Mouse (Mus musculus): ENCODE measurements at regions not wholly inside any gene's neighbourhood (a gene's known extent, or its start where the extent isn't known, plus 50 kb on each side); places are given as distances from the start of the nearest gene placed in this dataset.
"Not testable (repeated sequence)": the region's sequence is repeated elsewhere in the genome, so short reads cannot be mapped to it uniquely, and the experiment has no call there.

DNA sequence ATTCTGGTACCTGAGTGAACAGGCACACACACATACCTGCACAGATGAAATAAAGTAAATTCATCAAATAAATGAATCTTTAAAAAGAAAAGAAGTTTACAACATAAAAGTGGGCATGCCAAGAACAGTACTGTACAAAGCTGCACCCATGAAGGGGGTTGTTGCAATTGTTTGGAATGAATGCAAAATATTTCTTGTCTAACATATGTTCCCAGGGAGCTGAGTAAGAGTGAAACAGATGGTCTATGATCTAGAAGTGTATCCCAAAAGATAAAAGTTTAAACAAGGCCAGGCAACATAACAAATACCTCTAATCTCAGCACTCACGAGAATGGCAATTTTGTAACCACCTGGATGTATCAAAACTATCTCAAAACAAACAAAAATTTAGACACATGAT is 1685.5 kb upstream of the Dsel start:
- no peak for DNase-seq (ENCODE audit: low read depth, low spot score)

DNA sequence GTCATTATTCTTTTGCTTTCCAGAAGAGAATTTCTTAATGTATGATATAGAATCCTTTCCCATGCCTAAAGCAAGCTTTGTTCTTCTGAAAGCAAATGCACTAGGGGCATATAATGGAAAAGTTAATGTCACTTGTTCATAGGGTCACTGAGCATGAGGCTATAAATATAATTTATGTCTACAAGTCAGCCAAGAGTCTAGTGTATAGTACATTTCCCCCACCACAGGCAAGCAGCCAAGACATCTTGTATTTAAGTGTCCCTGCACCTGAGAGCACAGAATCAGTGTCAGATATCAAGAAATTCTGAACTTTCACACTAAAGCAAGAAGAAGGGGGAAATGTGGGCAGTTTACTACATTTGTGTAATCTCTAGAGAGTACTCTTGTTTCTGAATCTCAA is 1675.3 kb upstream of the Dsel start:
- peak; percentile 26 for DNase-seq (ENCODE audit: low read depth, low spot score)

DNA sequence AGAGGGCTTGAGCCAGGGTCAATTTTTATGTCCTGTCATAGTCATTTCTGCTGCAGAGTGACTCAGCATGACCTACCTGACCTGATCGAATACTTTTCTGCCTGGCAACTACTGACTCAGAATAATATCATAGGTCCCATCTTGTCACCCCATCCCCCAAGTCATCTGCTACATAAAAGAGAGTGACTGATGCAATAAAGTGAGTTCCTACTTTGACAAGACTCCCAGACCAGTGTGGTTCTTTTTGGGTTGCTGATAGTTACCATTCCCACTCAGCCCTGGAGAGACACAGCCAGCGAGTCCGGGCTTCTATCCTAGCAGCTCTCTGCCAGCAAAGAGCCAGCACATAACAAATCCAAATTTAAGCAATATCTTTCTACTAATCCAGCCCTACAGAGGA is 1665.8 kb upstream of the Dsel start:
- DNase-seq (ENCODE audit: low read depth, low spot score): no peak

DNA sequence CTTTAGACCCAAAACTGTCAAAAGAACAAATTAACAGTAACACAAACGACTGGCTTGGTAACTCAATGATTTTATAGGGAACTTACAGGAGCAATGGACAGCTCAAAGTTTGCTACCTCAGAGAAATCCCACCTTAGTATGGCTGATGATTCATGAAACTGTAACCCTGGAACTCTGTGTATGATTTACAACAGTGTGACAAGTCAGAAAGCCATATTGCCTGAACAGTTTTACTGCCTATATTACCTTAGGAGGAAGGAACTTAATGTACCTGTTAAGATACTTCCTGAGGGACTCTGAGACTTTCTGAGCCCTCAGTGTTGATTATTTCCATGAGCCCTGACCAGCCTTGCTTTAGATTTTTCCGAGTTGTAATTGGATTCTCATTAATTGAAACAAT is 1631.3 kb upstream of the Dsel start:
- DNase-seq (ENCODE audit: low read depth, low spot score): no peak

DNA sequence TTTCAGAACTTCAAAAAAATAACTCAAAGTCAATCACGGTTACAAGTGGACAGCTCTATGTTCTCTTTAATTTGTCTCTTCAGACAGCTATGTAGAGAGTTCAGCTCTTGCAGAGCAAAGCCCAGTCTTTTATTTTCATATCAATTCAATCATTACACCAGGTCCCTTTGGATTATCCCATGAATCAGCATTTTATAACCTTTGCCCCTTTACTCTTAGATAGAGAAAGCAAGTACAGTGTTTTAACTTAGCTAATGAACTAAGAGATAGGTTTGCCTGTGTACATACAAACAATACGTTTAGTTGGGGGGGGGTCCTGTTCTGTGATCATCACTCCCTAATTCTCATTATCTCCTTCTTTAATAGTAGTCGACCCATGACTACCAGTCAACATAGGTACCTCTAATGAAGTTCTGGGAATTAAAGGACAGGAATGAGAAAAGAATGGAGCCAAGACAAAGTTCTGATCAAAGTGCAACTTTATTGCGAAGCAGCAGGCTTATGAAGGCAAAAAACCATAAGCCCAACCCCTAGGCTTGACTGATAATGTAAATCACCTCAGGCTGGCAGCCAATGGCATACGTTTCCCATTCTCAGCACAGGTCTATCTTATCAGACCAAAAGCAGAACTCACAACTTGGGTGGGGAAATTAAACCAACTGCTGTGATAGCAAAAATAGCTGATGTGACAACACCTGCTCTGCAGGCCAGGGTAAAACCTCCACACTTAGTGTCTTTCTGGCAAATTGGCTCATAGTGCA is 1625.7 kb upstream of the Dsel start:
- DNase-seq (ENCODE audit: low read depth, low spot score): no peak

DNA sequence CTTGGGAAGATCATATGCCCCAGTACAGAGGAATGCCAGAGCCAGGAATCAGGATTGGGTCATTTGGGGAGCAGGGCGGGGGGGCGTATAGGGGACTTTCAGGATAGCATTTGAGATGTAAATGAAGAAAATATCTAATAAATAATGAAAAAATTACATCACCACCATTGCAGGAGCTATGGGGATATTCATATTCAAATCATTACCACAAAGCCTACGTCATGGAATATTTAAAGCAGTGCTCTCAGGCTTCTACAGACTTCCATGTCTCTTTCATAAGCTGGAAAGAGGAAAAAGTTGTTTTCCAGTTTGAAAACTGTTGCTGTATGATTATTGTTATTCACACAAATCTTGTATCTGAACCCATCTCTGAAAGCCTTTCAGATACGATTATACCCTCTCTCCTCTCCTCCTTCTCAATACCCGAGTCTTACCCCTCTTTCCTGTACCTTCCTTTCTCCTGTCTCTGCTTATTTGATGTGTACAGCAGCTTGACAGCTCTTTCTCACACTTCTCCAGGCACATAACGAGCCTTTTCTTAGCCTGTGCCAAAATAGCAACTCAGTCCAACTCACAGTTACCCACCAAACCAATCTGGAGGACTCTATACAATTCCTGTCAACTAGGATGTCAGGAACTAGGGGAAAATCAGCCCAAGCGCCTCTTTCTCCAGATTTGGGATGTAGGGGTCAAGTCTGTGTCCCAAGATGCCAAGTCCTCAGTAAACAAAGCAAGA is 1592.0 kb upstream of the Dsel start:
- no peak for DNase-seq (ENCODE audit: low read depth, low spot score)

- DNase-seq (ENCODE audit: low read depth, low spot score): no peak
These were observed 1569.0 kb upstream of the Dsel start for GRCm38 (mm10) chr1:113433701-113434100.

DNA sequence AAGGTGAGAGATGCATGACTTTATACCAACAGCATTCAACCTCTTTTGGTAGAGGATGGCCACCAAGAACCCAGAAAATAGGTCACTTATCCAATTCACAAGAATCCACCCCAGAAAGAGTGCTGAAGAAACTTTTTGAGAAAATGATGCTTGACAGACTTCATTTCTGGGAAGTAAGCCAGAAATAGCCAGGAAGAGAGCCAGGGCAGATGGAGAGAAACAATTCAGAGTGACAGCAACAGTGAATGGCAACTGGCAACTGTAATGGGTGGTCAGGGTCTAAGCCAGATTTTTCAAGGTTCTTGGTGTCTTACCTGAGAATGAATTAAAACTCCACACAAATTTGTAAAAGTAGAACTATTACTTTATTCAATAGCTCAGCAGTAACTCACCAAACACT is 1566.5 kb upstream of the Dsel start:
- DNase-seq (ENCODE audit: low read depth, low spot score): no peak

DNA sequence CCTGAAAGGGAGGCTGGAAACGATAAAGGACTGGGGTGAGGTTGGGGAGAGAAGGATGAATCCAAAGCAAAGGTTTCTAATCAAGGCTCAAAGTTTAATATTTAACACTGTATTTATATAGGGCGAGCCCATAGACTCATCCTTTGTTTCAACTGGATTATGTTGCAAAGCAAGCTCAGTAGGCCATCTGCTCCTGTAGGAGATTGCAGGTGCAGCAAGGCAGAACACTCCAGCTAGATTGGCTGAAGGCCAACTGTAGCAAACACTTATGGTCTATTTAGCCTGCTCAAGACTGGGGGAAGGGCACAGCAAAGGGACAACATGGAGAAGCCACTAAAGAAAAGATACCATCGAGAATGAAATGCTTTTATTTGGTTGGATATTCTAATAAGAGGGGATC is 1548.1 kb upstream of the Dsel start:
- no peak for DNase-seq (ENCODE audit: low read depth, low spot score)

- DNase-seq (ENCODE audit: low read depth, low spot score): no peak
These were observed 1530.6 kb upstream of the Dsel start for GRCm38 (mm10) chr1:113395267-113395824.

DNA sequence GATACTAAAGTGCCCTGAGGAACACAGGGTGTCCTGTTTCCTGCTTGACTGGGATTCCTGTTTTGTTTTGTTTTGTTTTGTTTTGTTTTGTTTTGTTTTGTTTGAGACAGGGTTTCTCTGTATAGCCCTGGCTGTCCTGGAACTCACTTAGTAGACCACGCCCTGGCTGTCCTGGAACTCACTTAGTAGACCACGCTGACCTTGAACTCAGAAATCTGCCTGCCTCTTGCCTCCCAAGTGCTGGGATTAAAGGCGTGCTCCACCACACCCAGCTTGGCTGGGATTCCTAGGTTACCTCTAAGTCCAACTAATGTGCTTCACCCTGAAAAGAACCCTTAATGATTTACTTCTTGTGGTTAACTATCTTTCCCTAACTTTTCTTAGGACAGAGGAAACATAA is 1529.6 kb upstream of the Dsel start:
- DNase-seq (ENCODE audit: low read depth, low spot score): not testable (repeated sequence)

GRCm38 (mm10) chr1:113392962-113393361 is 1528.2 kb upstream of the Dsel start:
- DNase-seq (ENCODE audit: low read depth, low spot score): no peak

- DNase-seq (ENCODE audit: low read depth, low spot score): no peak
These were observed 1525.2 kb upstream of the Dsel start for GRCm38 (mm10) chr1:113389920-113390319.

DNA sequence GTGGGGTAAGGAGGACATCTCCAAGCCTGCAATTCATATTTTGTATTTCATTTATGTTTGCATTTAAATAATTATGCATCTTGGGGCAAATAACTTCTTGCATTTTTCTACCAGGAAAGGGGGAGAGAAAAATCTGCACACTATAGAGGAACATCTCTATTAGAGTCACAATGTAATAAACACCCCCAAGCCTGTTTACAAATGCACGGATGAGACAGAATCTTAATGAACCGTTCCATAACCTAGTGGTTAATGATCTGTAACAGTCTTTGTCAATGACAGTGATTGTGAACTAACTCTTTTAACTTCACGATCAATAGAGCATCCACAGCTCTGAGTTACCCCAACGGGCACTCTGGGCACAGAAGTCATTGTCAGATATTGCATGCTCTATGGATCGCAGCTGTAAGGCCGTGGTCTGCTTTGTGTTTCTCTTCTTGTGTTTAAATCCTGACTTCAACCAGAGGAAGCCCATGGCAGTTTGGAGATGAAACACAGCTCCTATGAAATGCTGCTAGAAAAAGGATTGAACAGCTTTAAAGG is 1520.2 kb upstream of the Dsel start:
- peak; percentile 2 for DNase-seq (ENCODE audit: low read depth, low spot score)

DNA sequence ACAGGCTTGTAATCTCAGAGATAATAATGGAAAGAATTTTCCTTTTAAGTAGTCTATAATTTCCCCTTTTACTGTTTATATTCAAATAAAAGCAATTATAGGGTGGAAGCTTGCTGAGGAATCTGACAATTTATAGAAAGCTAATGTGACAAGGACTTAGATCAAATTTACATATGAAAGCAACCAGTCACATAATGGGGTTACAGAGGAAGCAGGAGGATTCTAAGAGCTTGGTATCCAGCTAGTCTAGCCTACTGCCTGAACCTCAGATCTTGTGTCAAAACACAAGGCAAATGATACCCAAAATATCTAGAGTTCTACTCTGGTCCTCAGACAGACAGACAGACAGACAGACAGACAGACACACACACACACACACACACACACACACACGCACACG is 1519.0 kb upstream of the Dsel start:
- no peak for DNase-seq (ENCODE audit: low read depth, low spot score)

DNA sequence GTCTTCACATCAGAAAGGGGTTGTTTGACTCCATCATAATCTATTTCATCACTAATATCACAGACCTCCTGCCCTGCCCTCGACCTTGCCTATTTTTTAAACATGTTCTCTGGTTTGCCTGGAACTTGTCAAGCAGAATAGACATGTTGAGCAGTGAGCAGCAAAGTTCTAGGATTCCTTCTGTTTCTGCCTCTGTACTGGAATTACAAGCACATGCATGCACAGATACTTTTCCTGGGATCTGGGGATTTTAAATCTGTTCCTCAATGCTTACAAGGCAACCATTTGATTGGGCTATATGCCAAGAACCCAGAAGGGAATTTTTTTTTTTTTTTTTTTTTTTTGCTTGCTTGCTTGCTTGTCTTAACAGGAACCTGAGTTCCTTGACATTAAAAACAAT is 1508.0 kb upstream of the Dsel start:
- no peak for DNase-seq (ENCODE audit: low read depth, low spot score)

DNA sequence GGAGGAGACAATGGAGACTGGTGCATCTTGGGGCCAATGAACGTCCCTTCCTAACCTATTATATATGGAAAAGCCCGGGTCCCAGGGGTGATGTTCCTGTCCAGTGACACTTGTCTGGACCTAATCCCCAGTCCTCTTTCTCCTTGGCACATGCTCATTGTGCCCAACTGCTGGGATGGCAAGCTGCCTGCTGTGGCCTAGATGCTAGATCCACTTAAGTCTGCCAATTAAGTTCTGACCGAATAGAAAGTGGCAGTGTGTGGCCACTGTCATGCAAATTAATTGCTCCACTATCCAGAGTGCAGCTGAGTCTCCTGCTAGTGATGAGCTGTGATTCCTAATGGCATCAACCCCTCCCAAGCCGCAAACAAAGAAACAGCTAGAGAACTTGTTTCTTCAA is 1493.5 kb upstream of the Dsel start:
- DNase-seq (ENCODE audit: low read depth, low spot score): no peak

DNA sequence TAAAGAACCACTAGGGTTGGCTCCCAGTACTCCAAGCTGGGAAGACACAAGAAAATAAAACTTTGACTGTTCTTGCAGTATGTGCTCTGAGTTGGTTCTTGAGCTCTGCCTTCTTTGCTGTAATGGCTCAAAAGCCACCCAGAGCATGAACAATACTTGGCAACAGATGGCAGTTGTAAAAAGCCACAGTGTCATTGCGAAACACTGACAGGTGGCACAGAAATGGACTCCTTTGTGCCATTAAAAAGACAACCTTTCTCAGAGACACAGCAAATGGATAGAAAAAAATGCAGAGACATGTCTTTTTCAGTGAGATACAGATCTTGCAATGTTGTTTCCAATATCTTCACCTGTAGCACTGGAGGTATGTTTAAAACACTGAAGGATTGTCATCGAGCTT is 1443.3 kb upstream of the Dsel start:
- DNase-seq (ENCODE audit: low read depth, low spot score): no peak

DNA sequence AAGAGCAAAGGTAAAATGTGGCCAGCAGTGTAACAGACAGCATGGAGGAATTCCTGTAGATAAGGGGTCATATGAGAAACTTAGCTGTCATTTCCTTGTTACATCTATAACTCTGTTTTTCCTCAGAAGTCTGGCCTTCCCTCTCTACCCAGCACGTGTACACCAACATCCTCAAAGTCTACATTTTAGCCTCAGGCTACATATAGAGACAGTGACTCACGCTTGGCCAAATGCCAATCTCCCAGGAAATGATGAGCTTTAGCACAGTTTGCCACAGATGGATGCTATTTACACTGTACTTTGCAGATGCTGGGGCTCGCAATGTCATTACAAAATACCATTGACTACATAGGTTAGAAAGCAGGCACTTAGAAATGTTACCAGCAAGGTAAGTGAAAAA is 1433.1 kb upstream of the Dsel start:
- no peak for DNase-seq (ENCODE audit: low read depth, low spot score)

DNA sequence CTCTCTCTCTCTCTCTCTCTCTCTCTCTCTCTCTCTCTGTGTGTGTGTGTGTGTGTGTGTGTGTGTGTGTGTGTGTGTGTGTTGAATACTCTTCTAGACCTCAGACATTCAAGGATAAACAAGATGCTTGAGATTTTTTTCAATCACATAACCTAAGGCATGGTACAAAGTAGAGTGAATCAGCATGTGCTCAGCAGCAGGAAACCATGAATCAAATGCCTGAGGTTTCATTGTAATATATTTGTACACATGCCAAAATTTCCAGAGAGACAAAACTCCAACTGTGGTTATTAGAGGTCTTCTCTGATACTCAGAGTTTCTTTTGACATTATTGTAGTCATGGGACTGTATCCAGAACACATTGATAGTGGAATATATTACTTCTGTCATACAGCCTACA is 1423.5 kb upstream of the Dsel start:
- DNase-seq (ENCODE audit: low read depth, low spot score): no peak

DNA sequence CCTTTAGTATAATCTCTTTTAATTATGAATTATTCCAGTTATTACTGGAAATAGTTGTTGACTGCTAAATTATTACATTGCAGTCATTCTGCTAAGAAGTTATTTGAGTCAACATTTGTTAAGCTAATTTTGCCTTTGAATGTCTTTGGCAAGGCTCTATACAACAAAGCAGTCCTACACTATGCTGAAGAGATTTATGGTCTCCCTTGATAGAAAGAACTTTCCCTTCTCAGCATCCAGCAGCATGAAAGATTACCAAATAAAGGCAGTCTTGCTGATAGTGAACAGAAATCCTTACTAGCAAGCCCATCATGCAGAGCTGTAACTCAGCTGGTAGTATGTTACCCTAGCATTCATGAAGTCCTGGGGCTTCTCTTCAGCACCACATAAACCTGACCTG is 1419.4 kb upstream of the Dsel start:
- DNase-seq (ENCODE audit: low read depth, low spot score): peak; percentile 3

GRCm38 (mm10) chr1:113259421-113259820 is 1394.7 kb upstream of the Dsel start:
- no peak for DNase-seq (ENCODE audit: low read depth, low spot score)

DNA sequence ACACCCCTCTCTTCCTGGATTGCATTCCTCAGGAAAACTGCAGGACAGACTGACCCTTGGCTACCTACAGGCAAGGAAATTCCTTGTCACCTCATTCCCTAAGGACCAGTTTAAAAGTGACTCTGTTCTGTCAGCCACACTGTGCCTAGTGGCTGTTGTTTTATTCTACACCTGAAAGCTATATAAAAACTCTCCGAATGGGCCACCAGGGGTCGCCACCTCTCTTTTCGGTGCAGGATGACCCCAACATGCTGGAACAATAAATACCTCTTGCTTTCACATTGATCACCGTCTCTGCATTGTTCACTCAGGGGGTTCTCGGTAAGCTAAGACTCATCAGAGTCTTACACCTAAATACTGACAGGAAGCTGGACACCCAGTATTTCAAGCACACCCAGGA is 1382.6 kb upstream of the Dsel start:
- DNase-seq (ENCODE audit: low read depth, low spot score): peak; percentile 16
